Mouse (Mus musculus): ENCODE results near the gene Nod2. TPM values are rescaled to one million over a fixed set of nuclear protein-coding genes. Genes with fewer than 3 reads are reported as not detected.
A peak's percentile ranks its signal among the peaks of the same experiment; 100 is the strongest.

Nod2 gene
- polyA plus RNA-seq, 1 experiment from 2014 or later: 0.02 TPM

- peaks cover 15% of the 10 kb centered on the region; the same call in 1 of the 2 replicates for H3K27me3 ChIP-seq
- 41% methylated on average over 3 of the region's 3 CpGs for WGBS (ENCODE audit: insufficient replicate concordance)
- ATAC-seq (ENCODE audit: low read depth): no peak
Observed at GRCm38 (mm10) chr8:88619513-88619912, 27.6 kb upstream of the Nod2 start.

GRCm38 (mm10) chr8:88620931-88621330, 26.2 kb upstream of the Nod2 start:
- ATAC-seq (ENCODE audit: low read depth): no peak
- H3K4me2 ChIP-seq: no peak overlapping the region
- H3K9ac ChIP-seq: no peak overlapping the region
- no peak overlapping the region for H3K4me3 ChIP-seq (replicated peaks)
- WGBS (ENCODE audit: insufficient replicate concordance): 41% methylated on average over 5 of the region's 5 CpGs
- no peak for DNase-seq
- no peak overlapping the region for H3K27ac ChIP-seq
- no peaks in the 10 kb centered on the region for H3K4me1 ChIP-seq (replicated peaks)
- H3K36me3 ChIP-seq: no peaks in the 10 kb centered on the region
- no peaks in the 10 kb centered on the region for H3K9me3 ChIP-seq (replicated peaks)
- H3K27me3 ChIP-seq: peaks cover 22% of the 10 kb centered on the region

More at GRCm38 (mm10) chr8:88619513-88619912, 27.6 kb upstream of the Nod2 start:
- H3K4me2 ChIP-seq: no peak overlapping the region
- H3K27ac ChIP-seq: no peak overlapping the region
- no peak overlapping the region for H3K4me3 ChIP-seq (replicated peaks)
- no peak for DNase-seq
- no peaks in the 10 kb centered on the region for H3K4me1 ChIP-seq (replicated peaks)
- H3K9me3 ChIP-seq (replicated peaks): no peaks in the 10 kb centered on the region
- H3K9ac ChIP-seq: no peak overlapping the region
- no peaks in the 10 kb centered on the region for H3K36me3 ChIP-seq

GRCm38 (mm10) chr8:88621408-88621807, 25.7 kb upstream of the Nod2 start:
- WGBS (ENCODE audit: insufficient replicate concordance): 2% methylated on average over 8 of the region's 8 CpGs
- peaks cover 27% of the 10 kb centered on the region for H3K27me3 ChIP-seq
- no peak overlapping the region for H3K4me2 ChIP-seq
- H3K9ac ChIP-seq: no peak overlapping the region
- no peak overlapping the region for H3K27ac ChIP-seq
- H3K9me3 ChIP-seq (replicated peaks): no peaks in the 10 kb centered on the region
- no peaks in the 10 kb centered on the region for H3K36me3 ChIP-seq
- DNase-seq: no peak
- ATAC-seq (ENCODE audit: low read depth): no peak
- H3K4me3 ChIP-seq (replicated peaks): no peak overlapping the region
- H3K4me1 ChIP-seq (replicated peaks): no peaks in the 10 kb centered on the region

GRCm38 (mm10) chr8:88623351-88623750, 23.8 kb upstream of the Nod2 start:
- no peaks in the 10 kb centered on the region for H3K9me3 ChIP-seq (replicated peaks)
- no peaks in the 10 kb centered on the region for H3K36me3 ChIP-seq
- 68% methylated on average over 3 of the region's 3 CpGs for WGBS (ENCODE audit: insufficient replicate concordance)
- H3K4me1 ChIP-seq (replicated peaks): peaks cover 10% of the 10 kb centered on the region
- DNase-seq: no peak
- ATAC-seq (ENCODE audit: low read depth): no peak
- H3K27ac ChIP-seq: no peak overlapping the region
- H3K9ac ChIP-seq: no peak overlapping the region
- peaks cover 37% of the 10 kb centered on the region for H3K27me3 ChIP-seq
- H3K4me2 ChIP-seq: no peak overlapping the region
- no peak overlapping the region for H3K4me3 ChIP-seq (replicated peaks)

- Histone ChIP-seq H3K27me3 (peaks cover 41% of the 10 kb centered on the region), H3K9me3 (replicated peaks) (no peaks in the 10 kb centered on the region), H3K36me3 (no peaks in the 10 kb centered on the region), H3K9ac (no peak overlapping the region), H3K4me1 (replicated peaks) (peaks cover 10% of the 10 kb centered on the region), H3K4me2 (no peak overlapping the region), H3K4me3 (replicated peaks) (no peak overlapping the region), H3K27ac (no peak overlapping the region)
- ATAC-seq (ENCODE audit: low read depth): no peak
- WGBS (ENCODE audit: insufficient replicate concordance): 59% methylated on average over 3 of the region's 3 CpGs
- no peak for DNase-seq
Observed at GRCm38 (mm10) chr8:88624276-88624675, 22.8 kb upstream of the Nod2 start.

- WGBS (ENCODE audit: insufficient replicate concordance): 23% methylated on average over 3 of the region's 3 CpGs
- H3K4me2 ChIP-seq: no peak overlapping the region
Observed at GRCm38 (mm10) chr8:88626433-88626832, 20.7 kb upstream of the Nod2 start.

GRCm38 (mm10) chr8:88626940-88627264, 20.2 kb upstream of the Nod2 start:
- Histone ChIP-seq H3K9ac (no peak overlapping the region), H3K27me3 (peaks cover 41% of the 10 kb centered on the region), H3K4me1 (replicated peaks) (peaks cover 10% of the 10 kb centered on the region), H3K9me3 (replicated peaks) (no peaks in the 10 kb centered on the region), H3K4me2 (peak overlapping the region; percentile 66), H3K4me3 (replicated peaks) (peak overlapping the region; percentile 49), H3K36me3 (no peaks in the 10 kb centered on the region), H3K27ac (no peak overlapping the region)
- ATAC-seq (ENCODE audit: low read depth) (no peak), DNase-seq (no peak)
- WGBS (ENCODE audit: insufficient replicate concordance): 12% methylated on average over 19 of the region's 19 CpGs

More at GRCm38 (mm10) chr8:88626433-88626832, 20.7 kb upstream of the Nod2 start:
- ATAC-seq (ENCODE audit: low read depth) (no peak), DNase-seq (no peak)
- H3K27ac ChIP-seq: no peak overlapping the region
- peaks cover 41% of the 10 kb centered on the region for H3K27me3 ChIP-seq
- no peak overlapping the region for H3K9ac ChIP-seq
- no peaks in the 10 kb centered on the region for H3K9me3 ChIP-seq (replicated peaks)
- peaks cover 10% of the 10 kb centered on the region for H3K4me1 ChIP-seq (replicated peaks)
- H3K4me3 ChIP-seq (replicated peaks): no peak overlapping the region
- H3K36me3 ChIP-seq: no peaks in the 10 kb centered on the region

- Histone ChIP-seq H3K4me2 (peak overlapping the region; percentile 66), H3K27ac (no peak overlapping the region), H3K36me3 (no peaks in the 10 kb centered on the region), H3K4me3 (replicated peaks) (peak overlapping the region; percentile 49), H3K27me3 (peaks cover 36% of the 10 kb centered on the region), H3K4me1 (replicated peaks) (peaks cover 10% of the 10 kb centered on the region), H3K9ac (peak overlapping the region; percentile 52), H3K9me3 (replicated peaks) (no peaks in the 10 kb centered on the region)
- DNase-seq (peak; percentile 18), ATAC-seq (ENCODE audit: low read depth) (peak; percentile 36; the same call in 1 of the 2 replicates)
- WGBS (ENCODE audit: insufficient replicate concordance): 1% methylated on average over 105 of the region's 105 CpGs
Observed at GRCm38 (mm10) chr8:88627265-88627991, 19.7 kb upstream of the Nod2 start.

GRCm38 (mm10) chr8:88628001-88628774, 18.9 kb upstream of the Nod2 start:
- WGBS (ENCODE audit: insufficient replicate concordance): 59% methylated on average over 14 of the region's 14 CpGs
- Histone ChIP-seq H3K4me2 (peak overlapping the region; percentile 66), H3K4me1 (replicated peaks) (peaks cover 10% of the 10 kb centered on the region), H3K9me3 (replicated peaks) (no peaks in the 10 kb centered on the region), H3K36me3 (no peaks in the 10 kb centered on the region), H3K4me3 (replicated peaks) (peak overlapping the region; percentile 49), H3K27me3 (peaks cover 36% of the 10 kb centered on the region), H3K9ac (no peak overlapping the region), H3K27ac (no peak overlapping the region)
- ATAC-seq (ENCODE audit: low read depth) (no peak), DNase-seq (no peak)

GRCm38 (mm10) chr8:88630225-88630624, 16.9 kb upstream of the Nod2 start:
- ATAC-seq (ENCODE audit: low read depth) (no peak), DNase-seq (no peak)
- WGBS (ENCODE audit: insufficient replicate concordance): 44% methylated on average over 4 of the region's 4 CpGs

GRCm38 (mm10) chr8:88631081-88631480, 16.0 kb upstream of the Nod2 start:
- H3K4me3 ChIP-seq (replicated peaks): no peak overlapping the region
- no peak overlapping the region for H3K27ac ChIP-seq
- H3K36me3 ChIP-seq: no peaks in the 10 kb centered on the region
- no peak overlapping the region for H3K9ac ChIP-seq
- no peak for DNase-seq
- no peak for ATAC-seq (ENCODE audit: low read depth)
- peaks cover 27% of the 10 kb centered on the region for H3K27me3 ChIP-seq
- no peak overlapping the region for H3K4me2 ChIP-seq
- peaks cover 15% of the 10 kb centered on the region for H3K4me1 ChIP-seq (replicated peaks)
- H3K9me3 ChIP-seq (replicated peaks): no peaks in the 10 kb centered on the region

More at GRCm38 (mm10) chr8:88630225-88630624, 16.9 kb upstream of the Nod2 start:
- no peak overlapping the region for H3K4me2 ChIP-seq
- H3K27me3 ChIP-seq: peaks cover 35% of the 10 kb centered on the region
- H3K9ac ChIP-seq: no peak overlapping the region
- peaks cover 15% of the 10 kb centered on the region for H3K4me1 ChIP-seq (replicated peaks)
- H3K36me3 ChIP-seq: no peaks in the 10 kb centered on the region
- H3K4me3 ChIP-seq (replicated peaks): no peak overlapping the region
- H3K9me3 ChIP-seq (replicated peaks): no peaks in the 10 kb centered on the region
- H3K27ac ChIP-seq: no peak overlapping the region
